Mouse (Mus musculus): ENCODE measurements around the gene Sik1. TPM values are rescaled to one million over a fixed set of nuclear protein-coding genes. Genes with fewer than 3 reads are reported as not detected.

Sik1 gene
- polyA plus RNA-seq, 1 experiment from 2014 or later: 12.7 TPM

GRCm38 (mm10) chr17:31860856-31861255 lies 5.3 kb upstream of the Sik1 start:
- peaks cover 39% of the 10 kb centered on the region for H3K4me1 ChIP-seq
- WGBS: 94% methylated on average over 8 of the region's 8 CpGs
- H3K27me3 ChIP-seq (replicated peaks; ENCODE audit: low read depth, poor library complexity, severe bottlenecking): no peaks in the 10 kb centered on the region
- no peaks in the 10 kb centered on the region for H3K36me3 ChIP-seq (replicated peaks)
- H3K4me3 ChIP-seq: no peak overlapping the region
- H3K27ac ChIP-seq (replicated peaks): no peak overlapping the region
- no peak for DNase-seq (ENCODE audit: low spot score)
- H3K9me3 ChIP-seq: no peaks in the 10 kb centered on the region

DNA sequence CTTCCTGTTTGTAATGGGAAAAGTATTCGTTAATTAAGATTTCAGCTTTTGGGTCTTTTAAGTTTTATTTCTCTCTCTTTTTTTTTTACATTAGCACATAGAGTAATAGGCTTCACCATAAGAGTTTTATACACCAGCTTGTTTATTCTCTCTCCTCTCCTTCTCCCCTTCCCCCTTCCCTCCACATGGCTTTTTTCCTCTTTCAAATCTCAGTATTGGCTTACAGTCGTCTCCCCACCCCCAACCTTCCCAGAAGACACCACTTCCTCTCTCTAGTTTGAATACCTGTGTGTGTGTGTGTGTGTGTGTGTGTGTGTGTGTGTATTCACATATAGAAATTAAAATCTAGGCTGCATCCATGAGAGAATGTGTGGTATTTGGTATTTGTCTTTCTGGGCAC lies 3.8 kb upstream of the Sik1 start:
- Histone ChIP-seq H3K9me3 (no peaks in the 10 kb centered on the region), H3K4me3 (no peak overlapping the region), H3K36me3 (replicated peaks) (no peaks in the 10 kb centered on the region), H3K4me1 (peaks cover 33% of the 10 kb centered on the region), H3K27ac (replicated peaks) (no peak overlapping the region), H3K27me3 (replicated peaks; ENCODE audit: low read depth, poor library complexity, severe bottlenecking) (no peaks in the 10 kb centered on the region)
- DNase-seq (ENCODE audit: low spot score): no peak
- 62% methylated on average over 2 of the region's 2 CpGs for WGBS

DNA sequence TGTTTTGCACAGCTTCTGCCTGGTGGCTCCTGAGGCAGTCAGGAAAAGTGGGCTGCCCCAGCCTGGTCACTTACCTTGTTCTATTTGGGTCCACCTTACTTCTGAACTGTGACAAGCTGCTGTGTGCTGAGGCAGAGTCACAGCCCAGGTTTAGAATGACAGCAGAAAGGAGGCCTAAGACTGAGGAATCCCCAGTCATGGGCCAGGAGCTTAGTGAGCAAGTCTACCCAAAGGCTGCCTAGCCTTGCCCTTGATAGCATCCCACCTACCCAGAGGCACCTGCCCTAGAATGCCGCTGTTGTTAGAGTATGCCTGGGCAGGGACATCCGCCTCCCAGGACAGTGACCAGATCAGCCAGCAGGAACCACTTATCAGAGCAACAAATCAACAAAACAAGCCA lies 3.2 kb upstream of the Sik1 start:
- 81% methylated on average over 2 of the region's 2 CpGs for WGBS
- DNase-seq (ENCODE audit: low spot score): no peak
- H3K27ac ChIP-seq (replicated peaks): peak overlapping the region; percentile 24; the same call in 1 of the 2 replicates

GRCm38 (mm10) chr17:31857903-31858426 lies 2.4 kb upstream of the Sik1 start:
- no peak for DNase-seq (ENCODE audit: low spot score)
- H3K36me3 ChIP-seq (replicated peaks): peaks cover 6% of the 10 kb centered on the region; the same call in 1 of the 2 replicates
- H3K27ac ChIP-seq (replicated peaks): no peak overlapping the region; the same call in 1 of the 2 replicates
- no peaks in the 10 kb centered on the region for H3K9me3 ChIP-seq
- H3K4me1 ChIP-seq: peaks cover 47% of the 10 kb centered on the region
- 86% methylated on average over 3 of the region's 3 CpGs for WGBS
- H3K27me3 ChIP-seq (replicated peaks; ENCODE audit: low read depth, poor library complexity, severe bottlenecking): no peaks in the 10 kb centered on the region
- H3K4me3 ChIP-seq: no peak overlapping the region

More for the DNA sequence above, 3.2 kb upstream of the Sik1 start:
- Histone ChIP-seq H3K27me3 (replicated peaks; ENCODE audit: low read depth, poor library complexity, severe bottlenecking) (no peaks in the 10 kb centered on the region), H3K36me3 (replicated peaks) (no peaks in the 10 kb centered on the region), H3K9me3 (no peaks in the 10 kb centered on the region), H3K4me1 (peaks cover 39% of the 10 kb centered on the region), H3K4me3 (no peak overlapping the region)

GRCm38 (mm10) chr17:31857251-31857650 lies 1.6 kb upstream of the Sik1 start:
- DNase-seq (ENCODE audit: low spot score): no peak
- Histone ChIP-seq H3K4me1 (peaks cover 52% of the 10 kb centered on the region), H3K27ac (replicated peaks) (peak overlapping the region; percentile 94), H3K36me3 (replicated peaks) (peaks cover 11% of the 10 kb centered on the region; the same call in 1 of the 2 replicates), H3K4me3 (no peak overlapping the region), H3K9me3 (no peaks in the 10 kb centered on the region), H3K27me3 (replicated peaks; ENCODE audit: low read depth, poor library complexity, severe bottlenecking) (no peaks in the 10 kb centered on the region)
- WGBS: 91% methylated on average over 4 of the region's 4 CpGs

- Histone ChIP-seq H3K9me3 (no peaks in the 10 kb centered on the region), H3K27ac (replicated peaks) (peak overlapping the region; percentile 94), H3K36me3 (replicated peaks) (peaks cover 13% of the 10 kb centered on the region), H3K4me3 (peak overlapping the region; percentile 94), H3K4me1 (peaks cover 56% of the 10 kb centered on the region), H3K27me3 (replicated peaks; ENCODE audit: low read depth, poor library complexity, severe bottlenecking) (no peaks in the 10 kb centered on the region)
- WGBS: 50% methylated on average over 17 of the region's 17 CpGs
- peak; percentile 47 for DNase-seq (ENCODE audit: low spot score)
Observed at GRCm38 (mm10) chr17:31856519-31857160, 1.0 kb upstream of the Sik1 start.

DNA sequence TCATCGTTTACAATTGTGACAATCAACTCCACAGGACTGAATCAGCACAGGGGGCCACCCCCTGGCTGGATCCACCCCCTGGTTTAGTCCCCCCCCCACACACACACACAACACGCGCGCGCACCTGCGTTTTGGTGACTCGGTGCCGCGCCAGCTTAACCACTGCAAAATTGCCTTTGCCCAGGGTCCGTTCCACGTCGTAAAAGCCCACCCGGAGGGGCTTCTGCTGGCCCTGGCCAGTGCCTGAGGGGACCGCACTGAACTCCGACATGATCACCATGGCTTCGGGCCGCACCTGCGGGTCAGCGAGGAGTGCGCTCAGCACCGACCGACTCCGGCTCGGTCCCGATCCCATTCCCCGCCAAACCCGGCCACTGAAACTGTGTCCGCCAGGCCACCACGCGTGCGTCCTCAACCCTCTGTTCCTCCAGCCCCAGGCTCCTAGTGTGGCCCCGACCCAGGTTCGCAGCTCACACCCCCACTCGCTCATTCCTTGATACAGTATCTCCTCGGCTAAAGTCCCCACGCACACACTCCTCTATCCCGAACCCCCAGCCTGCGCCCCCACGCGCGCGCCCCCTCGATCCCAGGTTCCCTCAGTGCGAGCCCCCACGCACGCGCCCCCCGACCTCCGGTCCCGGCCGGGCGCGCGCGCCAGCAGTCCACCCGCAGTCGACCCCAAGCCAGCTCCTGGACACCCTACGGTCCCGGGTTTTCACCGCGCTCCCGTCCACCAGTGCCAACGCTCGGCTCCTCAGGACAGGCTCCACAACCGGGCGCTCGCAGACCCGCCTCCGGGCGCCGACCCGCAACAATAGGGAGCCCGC lies 621 bp downstream of the Sik1 start:
- H3K4me3 ChIP-seq: peak overlapping the region; percentile 94
- H3K27me3 ChIP-seq (replicated peaks; ENCODE audit: low read depth, poor library complexity, severe bottlenecking): no peaks in the 10 kb centered on the region
- H3K27ac ChIP-seq (replicated peaks): peak overlapping the region; percentile 94
- no peaks in the 10 kb centered on the region for H3K9me3 ChIP-seq
- H3K36me3 ChIP-seq (replicated peaks): peaks cover 29% of the 10 kb centered on the region
- under 1% methylated on average over 73 of the region's 73 CpGs for WGBS
- H3K4me1 ChIP-seq: peaks cover 60% of the 10 kb centered on the region
- peak; percentile 62 for DNase-seq (ENCODE audit: low spot score)

DNA sequence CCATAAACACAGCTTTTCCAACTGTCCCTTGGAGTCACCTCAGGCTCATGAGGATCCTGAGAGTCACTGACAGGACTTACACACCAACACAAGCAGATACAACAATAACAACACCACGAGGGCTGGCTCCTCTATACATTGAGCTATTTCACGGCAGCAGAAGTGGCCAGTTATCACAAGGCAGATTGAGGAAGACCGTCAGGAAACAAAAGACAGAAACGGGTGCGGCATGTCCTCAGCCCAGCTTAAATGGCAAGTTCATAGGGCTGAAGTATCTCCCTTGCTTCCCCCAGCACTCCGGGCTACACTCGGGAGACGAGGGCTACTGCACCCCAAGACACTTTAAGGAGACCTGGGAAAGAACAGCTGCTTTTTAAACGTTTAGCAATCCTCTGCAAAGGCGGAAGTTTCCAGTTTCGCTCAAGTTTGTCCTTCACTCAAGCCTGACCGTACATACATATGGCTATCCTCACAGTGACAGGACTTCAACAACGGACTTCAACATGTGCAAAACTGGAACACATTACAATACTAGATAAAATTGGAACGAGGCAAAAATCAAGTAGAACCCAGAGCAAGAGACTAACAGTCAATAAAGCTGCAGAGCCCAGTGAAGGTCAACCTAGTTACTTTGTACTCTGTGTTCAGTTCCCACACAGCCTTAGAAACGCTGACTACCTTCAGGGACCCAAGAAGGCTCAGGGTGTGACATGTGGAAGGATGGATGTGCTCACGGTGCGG lies 2.0 kb downstream of the Sik1 start:
- H3K9me3 ChIP-seq: no peaks in the 10 kb centered on the region
- peak overlapping the region; percentile 94 for H3K4me3 ChIP-seq
- no peak overlapping the region for H3K27ac ChIP-seq (replicated peaks)
- 70% methylated on average over 17 of the region's 17 CpGs for WGBS
- H3K27me3 ChIP-seq (replicated peaks; ENCODE audit: low read depth, poor library complexity, severe bottlenecking): no peaks in the 10 kb centered on the region
- DNase-seq (ENCODE audit: low spot score): no peak
- H3K36me3 ChIP-seq (replicated peaks): peaks cover 43% of the 10 kb centered on the region
- H3K4me1 ChIP-seq: peaks cover 55% of the 10 kb centered on the region

- no peaks in the 10 kb centered on the region for H3K9me3 ChIP-seq
- WGBS: 58% methylated on average over 12 of the region's 12 CpGs
- peak overlapping the region; percentile 94 for H3K4me3 ChIP-seq
- peaks cover 50% of the 10 kb centered on the region for H3K36me3 ChIP-seq (replicated peaks)
- H3K27me3 ChIP-seq (replicated peaks; ENCODE audit: low read depth, poor library complexity, severe bottlenecking): no peaks in the 10 kb centered on the region
- no peak overlapping the region for H3K27ac ChIP-seq (replicated peaks)
- no peak for DNase-seq (ENCODE audit: low spot score)
- H3K4me1 ChIP-seq: peaks cover 54% of the 10 kb centered on the region
Observed at GRCm38 (mm10) chr17:31852782-31853447, 2.7 kb downstream of the Sik1 start.

DNA sequence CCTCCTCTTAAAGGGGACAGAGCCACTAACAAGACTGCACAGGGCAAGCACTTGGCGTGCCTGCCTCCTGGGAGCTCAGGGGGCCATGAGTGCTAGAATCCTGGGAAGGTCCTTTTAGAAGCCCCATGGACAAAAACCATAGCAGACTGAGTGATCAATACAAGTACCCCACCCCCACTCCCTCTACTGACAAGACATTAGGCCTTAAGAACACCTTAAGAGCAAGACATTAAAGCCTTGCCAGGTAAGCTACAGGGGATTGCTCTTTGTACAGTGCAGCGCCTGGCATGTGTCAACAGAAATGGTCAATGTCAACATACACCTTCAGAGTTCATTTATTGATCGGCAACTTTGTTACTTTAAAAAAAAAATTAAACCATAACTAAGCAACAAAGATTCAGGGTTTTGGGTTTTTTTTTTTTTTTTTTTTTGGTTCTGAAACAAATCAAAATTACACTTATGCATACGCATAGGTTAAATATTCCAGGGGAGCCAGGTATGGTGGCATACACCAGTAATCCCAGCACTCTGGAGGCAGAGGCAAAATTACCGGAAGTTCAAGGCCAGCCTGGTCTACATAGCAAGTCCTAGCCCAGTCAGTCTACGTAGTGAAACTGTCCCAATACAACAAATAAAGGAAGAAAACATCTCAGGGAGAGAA lies 3.7 kb downstream of the Sik1 start:
- H3K27ac ChIP-seq (replicated peaks): no peak overlapping the region
- DNase-seq (ENCODE audit: low spot score): no peak
- H3K36me3 ChIP-seq (replicated peaks): peaks cover 59% of the 10 kb centered on the region
- H3K9me3 ChIP-seq: no peaks in the 10 kb centered on the region
- no peaks in the 10 kb centered on the region for H3K27me3 ChIP-seq (replicated peaks; ENCODE audit: low read depth, poor library complexity, severe bottlenecking)
- WGBS: 89% methylated on average over 6 of the region's 6 CpGs
- peaks cover 45% of the 10 kb centered on the region for H3K4me1 ChIP-seq
- no peak overlapping the region for H3K4me3 ChIP-seq

- no peaks in the 10 kb centered on the region for H3K9me3 ChIP-seq
- 92% methylated on average over 17 of the region's 17 CpGs for WGBS
- no peak for DNase-seq (ENCODE audit: low spot score)
- peaks cover 33% of the 10 kb centered on the region for H3K4me1 ChIP-seq
- H3K27ac ChIP-seq (replicated peaks): no peak overlapping the region
- H3K4me3 ChIP-seq: no peak overlapping the region
- H3K27me3 ChIP-seq (replicated peaks; ENCODE audit: low read depth, poor library complexity, severe bottlenecking): no peaks in the 10 kb centered on the region
- peaks cover 74% of the 10 kb centered on the region for H3K36me3 ChIP-seq (replicated peaks)
Observed at GRCm38 (mm10) chr17:31850457-31850980, 5.1 kb downstream of the Sik1 start.
